Mouse (Mus musculus) embryo, embryonic 10.5 days (tissue): ENCODE measurements around the gene Siah1a.

Experiments
- DNase-seq: peaks from one replicate; pipeline ENCODE4 v3.0.0-alpha.2; 2015; ENCODE audit warnings: low spot score

Gene Siah1a

DNA sequence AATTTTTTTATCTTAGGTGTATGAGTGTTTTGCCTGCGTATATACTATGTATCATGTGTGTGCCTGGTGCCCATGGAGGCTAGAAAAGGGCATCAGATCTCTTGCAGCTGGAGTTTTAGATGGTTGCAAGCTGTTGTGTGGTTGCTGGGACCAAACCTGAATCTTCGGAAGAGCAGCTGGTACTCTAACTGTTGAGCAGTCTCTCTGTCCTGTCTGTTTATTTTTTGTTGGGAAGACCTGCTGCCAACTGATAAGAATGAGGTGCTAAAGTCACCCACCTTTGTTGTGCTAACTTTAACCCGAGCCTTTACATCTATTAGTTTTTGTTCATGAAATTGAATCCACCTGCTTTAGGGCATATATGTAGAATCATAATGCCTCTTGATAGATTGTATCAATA is 43.3 kb downstream of the Siah1a start:
- DNase-seq = no peak

GRCm38 (mm10) chr8:86699471-86699870 is 46.3 kb downstream of the Siah1a start:
- DNase-seq = no peak

DNA sequence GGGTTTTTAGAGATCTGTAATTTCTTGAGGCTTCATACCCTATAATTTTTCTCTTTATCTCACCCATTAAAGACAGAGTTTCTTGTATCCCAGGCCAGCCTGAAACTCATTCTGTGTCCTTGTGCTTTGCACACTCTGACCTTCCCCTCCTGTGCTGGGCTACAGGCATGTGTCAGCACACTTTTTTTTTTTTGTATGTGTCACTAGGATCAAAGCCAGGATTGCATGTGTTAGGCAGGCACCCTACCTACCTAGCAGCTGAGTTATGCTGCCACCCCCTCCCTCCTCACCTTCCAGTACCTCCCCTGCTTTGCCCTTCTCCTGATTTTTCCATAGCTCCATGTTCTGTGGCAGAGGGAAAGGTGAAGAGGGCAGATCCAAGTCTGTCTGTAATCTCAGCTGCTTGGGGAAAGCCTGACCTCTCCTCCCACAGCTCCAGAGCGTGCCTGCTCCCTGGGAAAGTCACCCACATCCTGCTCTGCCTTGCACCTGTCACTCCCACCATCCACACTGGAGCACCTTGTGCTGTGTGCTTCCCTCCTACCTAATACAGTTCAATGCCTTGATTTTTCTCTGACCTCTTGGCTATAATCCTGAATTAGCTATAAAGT is 46.8 kb downstream of the Siah1a start:
- DNase-seq = no peak

- DNase-seq = no peak
These were observed 50.0 kb downstream of the Siah1a start for GRCm38 (mm10) chr8:86695703-86696102.

DNA sequence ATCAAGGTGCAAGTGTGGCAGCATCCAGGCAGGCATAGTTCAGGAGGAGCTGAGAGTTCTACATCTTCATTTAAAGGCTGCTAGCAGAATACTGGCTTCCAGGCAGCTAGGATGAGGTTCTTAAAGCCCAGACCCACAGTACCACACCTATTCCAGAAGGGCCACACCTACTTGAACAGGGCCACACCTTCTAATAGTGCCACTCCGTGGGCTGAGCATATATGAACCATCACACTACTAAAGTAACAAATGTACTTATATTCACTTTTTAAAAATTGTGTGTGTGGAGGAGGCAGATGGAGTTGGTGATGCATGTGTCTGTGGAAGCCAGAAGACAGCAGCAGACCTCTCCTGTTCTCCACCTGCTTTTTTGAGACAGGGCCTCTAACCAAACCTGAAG is 51.7 kb downstream of the Siah1a start:
- DNase-seq = no peak

- DNase-seq = no peak
These were observed 53.6 kb downstream of the Siah1a start for GRCm38 (mm10) chr8:86692107-86692506.

DNA sequence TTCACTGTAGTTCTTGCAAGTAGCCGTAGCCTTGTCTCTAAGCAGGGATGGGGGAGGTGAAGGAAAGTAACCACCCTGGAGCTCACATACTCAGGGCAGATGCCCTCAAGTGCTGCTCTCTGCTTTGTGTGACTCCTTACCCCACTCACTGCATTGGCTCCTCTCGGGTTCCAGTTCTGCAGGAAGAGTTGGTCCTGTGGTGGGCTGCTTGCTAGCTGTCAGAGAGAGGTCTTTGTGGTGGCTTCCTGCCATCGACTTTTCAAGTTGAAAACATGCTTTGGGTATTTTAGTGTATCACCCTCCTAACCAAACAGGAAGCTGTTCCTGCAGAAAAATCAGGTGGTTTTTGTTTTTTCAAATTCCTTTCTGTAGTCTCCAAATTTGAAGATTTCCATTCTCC is 59.1 kb downstream of the Siah1a start:
- DNase-seq = no peak
